ENCODE assay signal across 7 mouse cellular contexts in the genomic region with DNA sequence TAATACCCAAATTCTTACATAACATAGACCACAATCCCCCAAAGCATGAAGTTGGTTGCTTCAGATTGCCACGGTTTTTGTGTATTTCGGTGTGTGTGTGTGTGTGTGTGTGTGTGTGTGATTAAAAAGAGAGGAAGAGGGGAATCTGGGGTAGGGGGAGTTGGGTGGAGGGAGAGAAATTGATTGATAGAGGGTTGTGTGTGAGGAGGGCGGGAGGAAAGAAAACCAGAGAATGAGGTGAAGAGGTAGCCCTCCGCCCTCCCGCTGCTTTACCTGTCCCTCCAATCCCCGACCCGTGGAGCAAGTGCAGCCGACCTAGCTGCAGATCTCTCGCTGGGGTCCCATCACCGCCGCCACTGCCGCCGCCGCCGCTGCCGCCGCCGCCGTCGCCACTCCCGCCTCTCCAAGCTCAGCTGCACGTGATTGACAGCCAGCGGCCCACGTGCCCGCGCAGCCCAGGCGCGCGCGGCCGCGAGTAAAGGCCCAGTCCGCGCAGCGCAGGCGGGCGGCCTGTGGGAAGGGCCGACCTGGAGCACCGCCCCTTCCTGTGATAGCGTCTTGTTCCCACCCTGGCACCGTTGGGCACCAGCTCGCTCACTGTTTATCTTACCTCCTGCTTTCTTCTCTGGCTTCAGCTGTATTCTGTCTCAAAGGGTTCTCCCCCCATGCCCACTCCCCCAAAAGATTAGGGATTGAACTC. TPM values are rescaled to one million over a fixed set of nuclear protein-coding genes. Genes with fewer than 3 reads are reported as not detected.
DNase-seq lines count a peak whose midpoint lies in the region; ATAC-seq and TF ChIP-seq lines count a peak whose summit lies in the region.

No protein-coding gene starts in this region.

- no peaks in the 10 kb centered on the region for H3K36me3 ChIP-seq in ES-E14 (ENCODE audit: control insufficient read depth, insufficient read depth, low read length, poor library complexity, severe bottlenecking)
- H3K36me3 ChIP-seq in hindbrain, embryonic 12.5 days: no peaks in the 10 kb centered on the region
- no peaks in the 10 kb centered on the region for H3K36me3 ChIP-seq in limb, embryonic 10.5 days
- H3K36me3 ChIP-seq in neural tube, embryonic 14.5 days (ENCODE audit: control insufficient read depth, insufficient read depth, low read length): no peaks in the 10 kb centered on the region

- H3K4me3 ChIP-seq in ES-E14 (ENCODE audit: insufficient read depth in 1 of 2, low read depth in 1 of 2, low read length in 2 of 2, poor library complexity in 1 of 2, severe bottlenecking in 1 of 2): peak overlapping the region; percentile 29 to 60
- H3K4me3 ChIP-seq in hindbrain, embryonic 12.5 days: peak overlapping the region; percentile 40
- peak overlapping the region; percentile 51 for H3K4me3 ChIP-seq in limb, embryonic 10.5 days
- peak overlapping the region; percentile 42 for H3K4me3 ChIP-seq in neural tube, embryonic 14.5 days (ENCODE audit: low read depth, low read length)

- peak; percentile 97 for ATAC-seq in hindbrain, embryonic 12.5 days (ENCODE audit: low FRiP score)
- peak; percentile 99 for ATAC-seq in neural tube, embryonic 14.5 days (ENCODE audit: low read depth)

- peak; percentile 45 for DNase-seq in ES-E14 (ENCODE audit: low read depth, low spot score)
- DNase-seq in ZHBTc4 (ENCODE audit: low read depth, low spot score): peak; percentile 88
- DNase-seq in embryo, embryonic 10.5 days (ENCODE audit: low spot score): peak; percentile 86
- DNase-seq in limb, embryonic 10.5 days (ENCODE audit: low spot score): peak; percentile 77
- no peak for DNase-seq in gastrocnemius, adult 8-10 months (ENCODE audit: low spot score in 2 of 2)

- H3K27me3 ChIP-seq in hindbrain, embryonic 12.5 days: no peaks in the 10 kb centered on the region
- H3K27me3 ChIP-seq in limb, embryonic 10.5 days (ENCODE audit: low read depth, poor library complexity, severe bottlenecking): no peaks in the 10 kb centered on the region
- no peaks in the 10 kb centered on the region for H3K27me3 ChIP-seq in neural tube, embryonic 14.5 days (ENCODE audit: control insufficient read depth, insufficient read depth, low read length)

- peak overlapping the region; percentile 61 for H3K4me2 ChIP-seq in hindbrain, embryonic 12.5 days (replicated peaks)
- H3K4me2 ChIP-seq in neural tube, embryonic 14.5 days (ENCODE audit: low read depth, low read length): peak overlapping the region; percentile 56

- WGBS in hindbrain, embryonic 12.5 days: under 1% methylated on average over 39 of the region's 42 CpGs
- WGBS in limb, embryonic 10.5 days: 3% methylated on average over 42 of the region's 42 CpGs
- WGBS in neural tube, embryonic 14.5 days: 1% methylated on average over 30 of the region's 42 CpGs

- no peaks in the 10 kb centered on the region for H3K9me3 ChIP-seq in ES-E14 (ENCODE audit: control insufficient read depth, insufficient read depth, low read depth, low read length)
- no peaks in the 10 kb centered on the region for H3K9me3 ChIP-seq in hindbrain, embryonic 12.5 days (replicated peaks)
- H3K9me3 ChIP-seq in limb, embryonic 10.5 days (replicated peaks): no peaks in the 10 kb centered on the region
- no peaks in the 10 kb centered on the region for H3K9me3 ChIP-seq in neural tube, embryonic 14.5 days (ENCODE audit: control insufficient read depth, low read length)

- H3K4me1 ChIP-seq in ES-E14 (ENCODE audit: control insufficient read depth in 2 of 2, insufficient read depth in 2 of 2, low read length in 2 of 2, poor library complexity in 1 of 2): no peaks in the 10 kb centered on the region
- peaks cover 3% of the 10 kb centered on the region; the same call in 1 of the 2 replicates for H3K4me1 ChIP-seq in hindbrain, embryonic 12.5 days
- H3K4me1 ChIP-seq in limb, embryonic 10.5 days: peaks cover 11% of the 10 kb centered on the region
- no peaks in the 10 kb centered on the region for H3K4me1 ChIP-seq in neural tube, embryonic 14.5 days (ENCODE audit: control insufficient read depth, insufficient read depth, low read length)

- H3K27ac ChIP-seq in ES-E14 (ENCODE audit: insufficient read depth, low read depth, low read length, poor library complexity, severe bottlenecking): no peak overlapping the region
- no peak overlapping the region for H3K27ac ChIP-seq in hindbrain, embryonic 12.5 days
- H3K27ac ChIP-seq in limb, embryonic 10.5 days: no peak overlapping the region
- no peak overlapping the region for H3K27ac ChIP-seq in neural tube, embryonic 14.5 days (ENCODE audit: low read depth, low read length)

- in situ Hi-C loops in ES-E14 (cut with MboI; ENCODE audit: low sequenced_read_pairs in 2 of 2, unreplicated experiment in 2 of 2): no loop called here

- peak overlapping the region; percentile 7; the same call in 1 of the 2 replicates for H3K9ac ChIP-seq in ES-E14 (ENCODE audit: insufficient read depth, low read depth, low read length, poor library complexity, severe bottlenecking)
- H3K9ac ChIP-seq in hindbrain, embryonic 12.5 days: peak overlapping the region; percentile 53
- H3K9ac ChIP-seq in neural tube, embryonic 14.5 days (replicated peaks; ENCODE audit: low read depth, low read length): peak overlapping the region; percentile 51

TF ChIP-seq in ES-E14, 5 proteins besides CTCF, POLR2A, EP300 and RAD21:
- no peak for TF ChIP-seq HCFC1 (IDR thresholded peaks at IDR 0.05; ENCODE audit: borderline replicate concordance, insufficient read depth, low read length)
- no peak for TF ChIP-seq ZC3H11A (IDR thresholded peaks at IDR 0.05; ENCODE audit: borderline replicate concordance, low read depth, low read length)
- TF ChIP-seq ZNF384 (IDR thresholded peaks at IDR 0.05; ENCODE audit: low read depth, low read length): no peak
- TF ChIP-seq MAFK (IDR thresholded peaks at IDR 0.05; ENCODE audit: insufficient read depth, low read depth, low read length): no peak
- TF ChIP-seq CHD2 (IDR thresholded peaks at IDR 0.05; ENCODE audit: low read depth, low read length): no peak

RNA-seq across cellular contexts. Expression of a gene that starts 0.6 kb away (rescaled TPM):
- total RNA-seq in ES-E14 (2012; rRNA removed): 0.71 and 1.4 TPM in 2 replicates
- polyA plus RNA-seq in hindbrain, embryonic 12.5 days (2016; fragmentation: Nextera tagmentation; extraction: Ambion mirVana): 18.7 and 24.6 TPM in 2 replicates
- 0.34 and 0.55 TPM in 2 replicates for polyA plus RNA-seq in limb, embryonic 10.5 days (2016; fragmentation: Nextera tagmentation; extraction: Ambion mirVana)
- polyA plus RNA-seq in neural tube, embryonic 14.5 days (2014; fragmentation: Nextera tagmentation; extraction: Ambion mirVana): 50.5 and 63.1 TPM in 2 replicates
- total RNA-seq in gastrocnemius, adult 8-10 months (2022): under 1 TPM in 1 of 4 experiments, not detected in 3; 0.19 TPM

Comparison
In these comparisons a context has a peak if more than half of its experiments do, and no peak if none do; other contexts are left out.
1. DNase-seq: peak in ES-E14 (single experiment), ZHBTc4 (single experiment), embryo, embryonic 10.5 days (single experiment) and limb, embryonic 10.5 days (single experiment); none in gastrocnemius, adult 8-10 months (0 of 2).
2. RNA of a gene that starts 0.6 kb away (polyA plus RNA-seq): 50.5 to 63.1 TPM in neural tube, embryonic 14.5 days and 18.7 to 24.6 TPM in hindbrain, embryonic 12.5 days; 0.34 to 0.55 TPM in limb, embryonic 10.5 days; every median in the first group is over 10 times any median in the second.
3. Peak in every context shown above with its lines, with median percentiles within 50 percentile points of each other: H3K4me3 ChIP-seq and H3K9ac ChIP-seq.